Mouse (Mus musculus) gastrocnemius, postnatal 36 days (tissue): ENCODE data around the gene Brca2. TPM values are rescaled to one million over a fixed set of nuclear protein-coding genes. Genes with fewer than 3 reads are reported as not detected.
"Not testable (repeated sequence)": the region's sequence is repeated elsewhere in the genome, so short reads cannot be mapped to it uniquely, and the experiment has no call there.

Experiments
- DNase-seq, 2 experiments: peaks; one replicate each; pipeline ENCODE4 v3.0.0; 2022
- intact Hi-C: fragments of 180-260 bp; cut with DNase I; formaldehyde crosslinking; loops from one replicate; pipeline ENCODE4 v1.15.1; 2025
- long read RNA-seq, 2 experiments: library from polyadenylated mRNA; stranded (forward); transcript quantifications; one replicate each; pipeline ENCODE4 v2.0.0; 2021
- total RNA-seq, 2 experiments: library from RNA; stranded (reverse); gene quantifications; 2 replicates each; pipeline ENCODE4 v1.2.3; 2021

Brca2 gene
- total RNA-seq, result 1 to 10 TPM; 1.0 to 1.2 TPM
- long read RNA-seq, experiment 1, result 0 reads
- long read RNA-seq, experiment 2, partial matches to known transcripts, result 1 of 2 reads
- long read RNA-seq, experiment 2, other reads (novel, unspliced or antisense), result 1 of 2 reads

DNA sequence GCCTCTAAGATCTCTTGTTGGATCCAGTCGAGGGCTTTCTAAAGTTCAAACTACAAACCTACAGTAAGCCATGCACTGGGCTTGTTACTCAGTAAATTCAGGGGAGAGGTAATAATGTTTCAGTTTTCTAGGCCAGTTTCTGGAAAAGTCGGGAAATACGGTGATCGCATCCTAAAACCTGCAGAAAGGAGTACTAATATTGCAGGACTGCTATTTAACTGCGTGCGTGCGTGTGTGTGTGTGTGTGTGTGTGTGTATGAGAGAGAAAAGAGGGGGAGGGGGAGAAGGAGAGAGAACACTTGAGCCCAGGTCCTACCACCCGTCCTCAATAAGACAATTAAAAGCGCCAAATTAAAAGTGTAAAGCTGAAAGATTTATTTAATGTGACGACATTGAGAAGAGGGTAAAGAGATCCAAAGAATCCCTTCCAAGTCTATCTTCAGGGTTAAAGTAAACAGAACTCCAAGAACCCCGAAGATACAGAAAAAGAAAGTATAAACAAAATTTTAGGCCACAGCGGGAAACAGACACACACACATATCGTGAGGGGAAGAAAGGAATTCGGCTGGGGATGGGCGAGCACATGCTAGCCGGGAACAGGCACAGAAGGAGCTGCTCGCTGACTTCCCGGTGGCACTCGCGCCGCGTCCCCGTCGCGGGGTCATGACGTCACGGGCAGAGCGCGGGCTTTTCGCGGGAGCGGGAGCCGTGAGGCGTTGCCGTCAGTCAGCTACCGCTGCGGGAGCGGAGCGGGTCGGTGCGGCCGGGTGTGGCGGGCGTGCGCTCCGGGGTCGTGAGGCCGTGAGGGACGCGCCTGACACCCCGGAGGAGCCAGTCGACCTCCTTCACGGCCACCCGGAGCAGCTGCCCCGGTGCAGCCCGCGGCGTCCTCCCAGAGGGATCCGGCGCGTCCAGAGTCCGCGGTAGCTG lies at the start of gene Brca2:
Brca2 (plus strand) TSS at position 694 of the 930 bp plus-strand sequence.
- intact Hi-C loops, result loop anchor here (5.0 kb wide), 1 partner anchor 145 kb away; the partner anchor contains the start of gene N4bp2l2

DNA sequence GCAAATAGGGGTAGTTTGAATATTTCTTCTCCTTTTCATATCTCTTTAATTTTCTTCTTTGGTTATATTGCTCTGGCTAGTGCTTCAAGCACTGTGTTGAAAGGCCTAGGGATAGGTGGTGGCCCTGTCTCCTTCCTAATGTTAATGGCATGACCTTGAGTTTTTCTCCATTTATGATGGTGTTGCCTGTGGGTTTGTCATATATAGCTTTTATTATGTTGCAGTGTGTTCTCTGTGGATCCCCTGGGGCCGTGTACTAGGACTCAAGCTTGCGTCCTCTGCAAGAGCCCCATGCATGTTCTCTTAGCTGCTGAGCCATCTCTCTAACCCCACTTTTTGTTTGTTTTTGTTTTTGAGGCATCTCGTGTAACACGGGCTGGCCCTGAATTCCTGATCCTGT lies 45.1 kb upstream of the Brca2 start:
- intact Hi-C loops, result no loop called here
- no peak for DNase-seq

More for the DNA sequence above, at the start of gene Brca2:
- DNase-seq, result peak; percentile 81 to 88

DNA sequence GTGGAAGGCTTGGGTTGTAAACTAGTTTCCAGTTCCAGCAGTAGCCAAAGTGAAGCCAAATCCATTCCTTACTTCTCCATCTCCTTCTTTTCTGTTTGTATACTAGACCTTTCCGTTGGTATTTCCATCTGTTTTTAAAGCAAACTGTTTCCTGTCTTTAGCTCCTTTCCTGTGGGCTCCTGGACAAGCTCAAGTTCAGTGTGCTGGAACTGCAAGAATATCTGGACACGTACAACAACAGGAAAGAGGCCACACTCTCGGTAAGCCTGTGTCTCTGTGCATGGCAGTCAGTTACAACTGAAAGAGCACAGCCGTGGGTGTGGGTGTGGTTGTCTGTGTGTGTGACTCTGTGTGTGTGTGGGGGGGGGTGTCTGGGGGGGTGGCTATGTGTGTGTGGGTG lies 43.8 kb upstream of the Brca2 start:
- intact Hi-C loops, result no loop called here
- DNase-seq, result no peak

DNA sequence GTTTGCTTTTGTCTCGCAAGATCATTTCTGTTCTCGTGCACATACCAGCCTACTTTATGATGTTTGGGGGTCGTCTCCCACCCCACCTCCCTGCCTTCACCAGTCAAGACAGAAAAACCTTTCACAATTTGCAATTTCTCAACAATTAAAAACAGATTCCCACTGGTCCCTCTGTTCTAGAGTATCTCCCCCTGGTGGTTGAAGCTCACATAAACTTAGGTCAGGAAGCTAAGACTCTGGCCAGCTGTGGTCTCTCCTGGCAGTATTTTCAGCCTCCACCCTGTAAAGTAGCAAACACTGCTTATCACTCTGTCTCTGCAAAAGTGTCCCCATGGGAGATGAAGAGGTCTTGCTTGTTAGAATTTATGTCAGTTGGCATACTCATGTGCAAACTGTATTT lies 37.2 kb upstream of the Brca2 start:
- no peak for DNase-seq
- intact Hi-C loops, result loop anchor here (5.0 kb wide), 1 partner anchor 33 kb away; no protein-coding TSS in a partner anchor

DNA sequence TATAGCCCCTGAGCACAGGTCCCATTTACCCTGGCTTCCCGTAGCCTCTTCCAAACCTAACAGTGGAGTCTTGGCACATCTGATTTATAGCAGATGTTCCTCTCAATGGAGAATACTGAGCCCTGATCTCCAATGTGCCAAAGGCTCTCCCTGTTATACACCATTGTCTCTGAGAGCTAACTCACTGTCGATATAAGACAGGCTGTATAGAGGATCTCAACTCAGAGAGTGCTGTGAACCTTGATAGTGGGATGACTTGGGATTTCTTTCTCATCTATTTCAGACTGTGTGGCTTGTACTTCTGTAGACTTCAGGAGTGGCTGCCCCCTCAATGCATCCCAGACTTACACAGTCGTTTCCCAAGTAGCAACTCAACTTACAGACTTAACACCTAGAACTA lies 32.1 kb upstream of the Brca2 start:
- no peak for DNase-seq
- intact Hi-C loops, result no loop called here

DNA sequence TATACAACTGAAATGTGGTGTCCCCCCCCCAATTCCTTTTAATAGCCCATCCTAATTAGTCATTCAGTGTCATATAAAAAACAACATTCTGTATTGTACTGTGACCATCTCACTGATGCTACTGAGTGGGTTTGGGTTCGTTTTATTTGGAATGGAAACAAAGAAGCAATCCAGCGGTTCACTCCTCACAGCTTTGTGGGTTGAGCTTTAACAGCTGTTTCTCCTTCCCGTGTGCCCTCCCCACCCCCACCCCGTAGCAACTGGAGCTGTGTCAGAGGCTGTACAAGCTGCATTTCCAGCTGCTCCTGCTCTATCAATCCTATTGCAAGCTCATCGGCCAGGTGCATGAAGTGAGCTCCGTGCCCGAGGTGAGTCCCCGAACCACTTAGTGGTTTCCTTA lies 31.6 kb upstream of the Brca2 start:
- intact Hi-C loops, result no loop called here
- no peak for DNase-seq

DNA sequence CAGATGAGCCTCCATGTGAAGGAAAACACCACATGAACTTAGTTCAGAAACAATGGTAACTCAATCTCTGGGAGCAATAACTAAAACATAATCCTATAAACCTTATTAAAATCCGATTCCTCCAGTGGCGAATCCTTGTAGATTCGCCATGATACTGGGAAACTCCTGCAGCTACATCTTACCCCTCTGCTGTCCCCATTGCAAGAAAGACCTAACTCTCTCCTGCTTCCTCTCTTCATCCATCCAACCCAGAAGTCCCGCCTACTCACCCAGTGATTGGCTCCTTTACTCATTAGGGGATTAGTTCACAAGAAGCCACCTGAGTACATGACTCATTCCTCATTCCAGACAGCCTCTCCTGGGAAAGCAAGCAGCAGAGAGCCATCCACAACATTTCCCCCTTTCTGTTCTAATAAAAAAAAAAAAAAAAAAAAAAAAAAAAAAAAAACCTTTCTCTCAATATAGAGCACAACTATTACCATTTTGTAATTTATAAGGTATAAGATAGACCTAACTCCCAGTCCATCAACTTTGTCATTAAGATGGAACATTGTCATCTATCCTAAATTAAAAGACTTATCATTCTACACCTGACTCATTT lies 30.8 kb upstream of the Brca2 start:
- intact Hi-C loops, DNase-seq: not testable (repeated sequence)

DNA sequence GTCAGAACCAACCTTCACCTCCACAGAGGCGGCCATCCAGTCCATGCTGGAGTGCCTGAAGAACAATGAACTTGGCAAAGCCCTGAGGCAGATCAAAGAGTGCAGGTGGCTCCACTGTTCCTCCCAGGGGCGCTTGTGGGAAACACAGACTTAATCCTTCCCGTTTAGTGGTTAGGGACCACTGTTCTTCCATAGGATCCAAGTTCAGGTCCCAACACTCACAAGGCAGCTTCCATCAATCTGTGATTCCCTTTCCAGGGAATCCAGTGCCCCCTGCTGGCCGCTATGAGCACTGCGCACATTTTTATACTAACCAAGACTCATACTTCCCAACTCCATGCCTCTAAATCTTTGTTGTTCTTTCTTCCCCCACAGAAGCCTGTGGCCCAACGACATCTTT lies 26.6 kb upstream of the Brca2 start:
- peak; percentile 27 to 41 for DNase-seq
- intact Hi-C loops, result no loop called here

DNA sequence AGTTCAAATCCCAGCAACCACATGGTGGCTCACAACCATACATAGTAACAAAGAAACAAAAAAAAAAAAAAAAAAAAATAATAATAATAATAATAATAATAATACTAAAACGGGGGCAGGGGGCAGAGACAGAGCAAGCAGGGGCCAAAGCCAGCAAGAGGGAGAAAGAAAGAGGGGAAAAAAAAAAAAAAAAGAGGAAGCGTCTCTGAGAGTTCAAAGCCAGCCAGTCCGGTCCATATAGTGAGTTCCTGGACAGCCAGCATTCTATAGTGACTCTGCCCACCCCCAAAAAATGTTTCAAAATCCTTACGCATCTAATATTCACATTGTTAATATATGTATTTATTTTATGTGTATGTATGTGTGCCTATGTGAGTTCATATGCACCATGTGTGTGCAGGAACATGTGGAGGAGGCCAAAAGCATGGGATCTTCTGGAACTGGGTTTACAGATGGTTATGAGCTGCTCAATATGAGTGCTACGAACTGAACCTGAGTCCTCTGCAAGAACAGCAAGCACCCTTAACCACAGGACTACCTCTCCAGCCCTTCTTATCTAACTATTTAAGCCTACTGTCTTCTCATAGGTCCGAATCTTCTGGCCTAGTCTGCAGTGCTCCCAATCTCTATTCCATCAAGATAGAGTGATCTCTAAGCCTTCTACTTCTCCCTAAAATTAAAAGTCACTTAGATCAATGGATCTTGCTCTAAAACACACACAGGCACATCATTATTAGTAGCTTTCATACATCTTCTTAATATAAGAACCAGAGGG lies 11.8 kb upstream of the Brca2 start:
- DNase-seq, result no peak
- intact Hi-C loops, result no loop called here

DNA sequence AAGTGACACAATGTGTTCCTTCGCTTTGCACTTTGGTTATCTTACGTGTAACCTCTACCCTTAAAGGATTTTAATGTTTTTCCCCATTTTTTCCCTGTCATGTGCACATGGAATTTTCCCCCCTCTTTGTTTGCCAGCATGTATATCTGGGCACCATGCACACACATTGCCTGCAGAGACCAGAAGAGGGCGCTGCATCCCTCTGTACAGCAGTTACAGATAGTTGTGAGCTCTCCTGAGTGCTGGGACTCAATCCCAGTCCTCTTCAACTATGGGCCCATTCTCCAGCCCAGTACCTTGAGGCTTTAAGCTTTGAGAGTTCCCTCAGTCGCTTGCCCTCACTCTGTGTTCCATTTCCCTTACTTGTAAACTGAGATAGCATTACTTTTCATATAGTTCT lies 9.2 kb upstream of the Brca2 start:
- intact Hi-C loops, result no loop called here
- no peak for DNase-seq

DNA sequence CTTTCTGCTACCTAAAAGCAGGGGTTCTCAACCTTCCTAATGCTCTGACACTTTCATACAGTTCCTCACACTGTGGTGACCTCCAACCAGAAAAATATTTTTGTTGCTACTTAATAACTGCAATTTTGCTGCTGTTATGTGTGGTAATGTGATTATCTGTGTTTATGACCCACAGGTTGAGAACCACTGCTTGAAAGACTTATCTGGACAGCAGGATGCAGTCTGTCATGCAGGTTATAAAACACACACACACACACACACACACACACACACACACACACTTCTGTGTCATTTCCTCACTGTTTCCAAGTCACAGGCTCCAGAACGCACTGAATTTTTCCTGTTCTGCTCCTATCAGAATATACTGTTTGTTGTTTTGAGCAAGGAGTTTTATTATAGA lies 8.4 kb upstream of the Brca2 start:
- intact Hi-C loops, result no loop called here
- no peak for DNase-seq

DNA sequence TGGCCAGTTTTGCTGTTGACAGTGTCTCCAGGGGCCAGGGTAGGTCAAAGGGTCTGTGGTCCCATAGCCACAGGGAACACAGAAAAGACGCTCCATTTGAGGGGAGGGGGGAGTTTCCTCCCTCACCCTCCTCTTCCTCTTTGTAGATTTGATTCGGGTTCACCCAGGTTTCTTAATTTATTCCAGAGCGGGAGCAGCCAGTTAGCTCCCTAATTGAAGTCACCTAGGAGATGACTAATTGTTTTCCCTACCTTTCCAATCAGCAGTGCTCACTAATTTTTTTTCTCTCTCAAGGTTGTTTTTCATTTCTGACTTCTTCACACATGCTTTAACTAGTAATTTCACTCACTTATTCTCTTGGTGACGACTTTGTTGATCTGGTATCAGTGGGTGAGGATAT lies 4.4 kb upstream of the Brca2 start, which contains the start of gene Zar1l:
Zar1l (minus strand) TSS at position 101 of the 400 bp plus-strand sequence.
- intact Hi-C loops, result no loop called here
- no peak for DNase-seq

DNA sequence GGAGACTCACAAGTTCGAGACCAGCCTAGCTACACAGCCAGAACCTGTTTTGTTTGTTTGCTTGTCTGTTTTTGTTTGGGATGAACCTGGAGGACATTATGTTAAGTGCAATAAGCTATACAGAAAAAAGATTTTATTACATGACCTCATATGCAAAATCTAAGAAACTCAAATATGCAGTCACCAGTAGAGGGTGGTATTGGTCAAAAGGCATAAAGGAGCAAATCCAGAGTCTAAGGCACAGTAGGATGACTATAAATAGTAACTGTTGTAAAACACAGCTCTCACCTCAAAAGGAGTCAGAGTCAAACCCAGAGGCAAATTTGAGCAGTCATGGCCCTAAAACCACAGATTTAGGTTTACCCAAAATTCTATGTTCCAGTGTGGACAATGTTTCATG lies 2.9 kb upstream of the Brca2 start:
- intact Hi-C loops, result no loop called here
- DNase-seq, result no peak

DNA sequence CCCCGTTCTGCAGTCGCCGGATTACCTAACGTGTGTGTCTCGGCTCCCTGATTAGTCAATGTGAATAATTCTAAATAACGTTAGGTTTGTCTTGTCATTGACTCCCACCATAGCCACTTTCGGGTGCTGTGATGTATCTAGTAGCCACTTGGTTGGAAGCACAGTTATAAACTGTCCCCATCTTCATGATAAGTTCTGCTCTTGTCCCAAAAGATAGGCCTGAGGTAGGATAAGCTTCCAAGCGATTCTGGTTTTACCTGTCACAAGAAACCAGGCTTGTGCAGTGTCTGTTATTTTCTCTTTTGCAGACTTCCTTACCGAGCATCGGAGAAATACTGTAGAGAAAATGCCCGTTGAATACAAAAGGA lies 421 bp downstream of the Brca2 start:
- DNase-seq, result no peak
- intact Hi-C loops, result loop anchor here (5.0 kb wide), 1 partner anchor 144 kb away; the partner anchor contains the start of gene N4bp2l2

DNA sequence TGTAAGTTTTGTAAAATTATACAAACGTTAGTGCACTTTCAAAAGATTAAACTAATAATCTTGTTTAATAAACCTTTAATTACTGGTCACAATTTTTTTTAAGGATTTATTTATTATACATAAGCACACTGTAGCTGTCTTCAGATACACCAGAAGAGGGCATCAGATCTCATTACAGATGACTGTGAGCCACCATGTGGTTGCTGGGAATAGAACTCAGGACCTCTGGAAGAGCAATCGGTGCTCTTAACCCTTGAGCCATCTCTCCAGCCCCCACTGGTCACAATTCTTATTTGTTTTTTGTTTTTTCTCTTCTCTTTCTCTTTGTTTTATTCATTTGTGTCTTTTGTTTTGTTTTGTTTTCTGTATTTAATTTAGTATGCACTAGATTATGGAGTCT lies 2.8 kb downstream of the Brca2 start:
- DNase-seq, result no peak
- intact Hi-C loops, result no loop called here

DNA sequence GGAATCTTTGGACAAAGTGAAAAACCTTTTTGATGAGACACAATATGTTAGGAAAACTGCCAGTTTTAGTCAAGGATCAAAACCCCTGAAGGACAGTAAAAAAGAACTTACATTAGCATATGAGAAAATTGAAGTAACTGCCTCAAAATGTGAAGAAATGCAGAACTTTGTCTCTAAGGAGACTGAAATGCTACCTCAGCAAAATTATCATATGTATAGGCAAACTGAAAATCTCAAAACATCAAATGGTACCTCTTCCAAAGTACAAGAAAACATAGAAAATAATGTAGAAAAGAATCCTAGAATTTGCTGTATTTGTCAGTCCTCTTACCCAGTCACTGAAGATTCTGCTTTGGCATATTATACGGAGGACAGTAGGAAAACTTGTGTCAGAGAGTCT lies 18.9 kb downstream of the Brca2 start:
- intact Hi-C loops, result no loop called here

DNA sequence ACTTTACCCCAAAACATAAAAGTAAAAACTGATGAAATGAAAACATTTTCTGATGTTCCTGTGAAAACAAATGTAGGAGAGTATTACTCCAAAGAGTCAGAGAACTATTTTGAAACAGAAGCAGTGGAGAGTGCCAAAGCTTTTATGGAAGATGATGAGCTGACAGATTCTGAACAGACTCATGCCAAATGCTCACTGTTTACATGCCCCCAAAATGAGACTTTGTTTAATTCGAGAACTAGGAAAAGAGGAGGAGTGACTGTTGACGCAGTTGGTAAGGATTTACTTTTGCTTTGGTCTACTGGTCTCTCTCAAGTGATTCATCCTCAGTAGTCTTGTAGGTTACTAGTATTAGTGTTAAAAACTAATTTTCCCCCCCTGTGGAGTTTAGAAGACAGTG lies 20.8 kb downstream of the Brca2 start:
- intact Hi-C loops, result no loop called here
- DNase-seq, result no peak

More for the DNA sequence above, 18.9 kb downstream of the Brca2 start:
- no peak for DNase-seq

DNA sequence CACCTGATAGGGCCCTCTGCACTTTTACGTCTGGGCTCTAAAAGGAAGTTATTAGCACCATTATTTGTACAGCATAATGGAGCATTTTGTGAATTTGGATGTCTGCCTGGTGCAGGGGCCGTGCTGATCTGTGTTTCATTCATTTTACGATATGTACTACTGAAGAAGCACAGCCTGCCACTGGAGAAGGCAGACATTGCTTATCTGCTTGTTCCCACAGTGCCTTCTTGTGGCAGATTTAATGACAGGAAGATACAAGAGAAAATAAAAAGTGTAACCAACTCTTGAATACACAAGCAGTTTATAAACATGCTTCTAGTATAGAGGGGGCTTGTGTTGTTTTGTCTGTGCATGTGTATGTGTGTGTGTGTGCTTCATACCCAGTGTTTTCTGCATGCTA lies 29.2 kb downstream of the Brca2 start:
- intact Hi-C loops, result no loop called here
- no peak for DNase-seq

DNA sequence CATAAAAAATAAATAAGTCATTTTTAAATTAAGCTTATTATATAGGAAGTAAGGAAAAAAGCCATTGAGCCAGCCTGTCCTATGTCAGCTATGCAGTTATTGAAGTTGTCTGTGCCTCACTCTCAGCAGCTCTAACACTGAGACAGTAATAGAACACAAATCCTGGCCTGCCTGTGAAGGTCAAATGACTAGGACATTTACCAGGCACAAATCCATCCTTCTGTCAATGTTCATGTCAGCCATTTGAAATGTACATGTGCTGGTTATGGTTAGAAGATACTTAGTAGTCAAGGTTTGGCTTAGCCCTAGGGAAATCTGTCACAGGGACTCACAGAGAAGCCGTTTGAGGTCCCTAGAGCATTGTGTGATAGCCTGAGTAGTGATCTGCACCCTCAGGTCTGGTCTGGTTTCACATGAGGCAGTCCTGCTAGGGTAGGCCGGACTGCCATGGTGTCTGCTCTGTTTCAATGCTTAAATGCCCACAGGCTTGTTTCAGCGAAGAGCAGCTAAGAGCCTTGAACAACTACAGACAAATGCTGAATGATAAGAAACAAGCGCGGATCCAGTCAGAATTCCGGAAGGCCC lies 37.2 kb downstream of the Brca2 start:
- intact Hi-C loops, result no loop called here
- no peak for DNase-seq

DNA sequence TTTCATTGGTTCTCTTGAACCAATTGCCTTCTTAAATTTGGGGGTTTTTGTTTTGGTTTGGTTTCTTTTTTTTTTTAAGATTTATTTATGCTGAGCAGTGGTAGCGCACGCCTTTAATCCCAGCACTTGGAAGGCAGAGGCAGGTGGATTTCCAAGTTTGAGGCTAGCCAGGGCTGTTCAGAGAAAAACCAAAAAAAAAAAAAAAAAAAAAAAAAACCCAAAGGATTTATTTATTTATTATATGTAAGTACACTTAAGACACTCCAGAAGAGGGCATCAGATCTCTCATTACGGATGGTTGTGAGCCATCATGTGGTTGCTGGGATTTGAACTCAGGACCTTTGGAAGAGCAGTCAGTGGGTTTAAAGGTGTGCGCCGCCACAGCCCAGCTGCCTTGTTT lies 38.4 kb downstream of the Brca2 start:
- intact Hi-C loops, result no loop called here
- no peak for DNase-seq
